Mouse (Mus musculus) heart, postnatal 0 days (tissue): ENCODE measurements around the gene Ampd2.

ENCODE experiments used
- CTCF ChIP-seq: IDR thresholded peaks from 2 replicates; pipeline ENCODE4 v1.5.1; 2016; ENCODE audit warnings: antibody characterized with exemption, control low read depth, low read depth
- EP300 ChIP-seq: IDR thresholded peaks from 2 replicates; pipeline ENCODE4 v1.6.1; 2016; ENCODE audit warnings: antibody characterized with exemption, low read depth

- no peak for TF ChIP-seq CTCF
- no peak for TF ChIP-seq EP300
Observed at GRCm38 (mm10) chr3:108064672-108065071, 21.8 kb downstream of the Ampd2 start.
